Comparison of ENCODE assay signal across 8 mouse cellular contexts in genomic region chr5:122731991-122732673, GRCm38 (mm10). TPM values are rescaled to one million over a fixed set of nuclear protein-coding genes. Genes with fewer than 3 reads are reported as not detected.
A peak's percentile ranks its signal among the peaks of the same experiment; 100 is the strongest.
DNase-seq lines count a peak whose midpoint lies in the region; ATAC-seq and TF ChIP-seq lines count a peak whose summit lies in the region.

No protein-coding gene starts in this region.

- H3K4me3 ChIP-seq in brown adipose tissue, adult 24 weeks (ENCODE audit: insufficient read depth, low read depth, low read length) = peak overlapping the region; percentile 19
- H3K4me3 ChIP-seq in limb, embryonic 14.5 days (replicated peaks; ENCODE audit: low read length) = no peak overlapping the region
- no peak overlapping the region for H3K4me3 ChIP-seq in midbrain, embryonic 11.5 days (ENCODE audit: low read depth, low read length)
- no peak overlapping the region for H3K4me3 ChIP-seq in forebrain, embryonic 15.5 days

- intact Hi-C loops in heart, postnatal 14 days (cut with DNase I) = no loop called here

- peaks cover 8% of the 10 kb centered on the region; the same call in 1 of the 2 replicates for H3K4me1 ChIP-seq in brown adipose tissue, adult 24 weeks (ENCODE audit: control insufficient read depth, insufficient read depth, insufficient read length, low read length)
- peaks cover 11% of the 10 kb centered on the region for H3K4me1 ChIP-seq in limb, embryonic 14.5 days (ENCODE audit: control insufficient read depth, insufficient read depth, low read length)
- H3K4me1 ChIP-seq in midbrain, embryonic 11.5 days (ENCODE audit: control insufficient read depth, insufficient read depth, low read length) = no peaks in the 10 kb centered on the region
- H3K4me1 ChIP-seq in forebrain, embryonic 15.5 days = no peaks in the 10 kb centered on the region

- DNase-seq in NIH3T3 (ENCODE audit: low read depth) = peak; percentile 65
- DNase-seq in heart, postnatal 14 days = peak; percentile 24 to 48
- DNase-seq in limb, embryonic 14.5 days (ENCODE audit: low spot score) = peak; percentile 36
- peak; percentile 76 for DNase-seq in naive thymus-derived CD4-positive, alpha-beta T cell, adult 2 months (ENCODE audit: low read depth)
- DNase-seq in cerebellum, postnatal 4 days (ENCODE audit: low spot score in 2 of 2) = no peak
- no peak for DNase-seq in midbrain, embryonic 11.5 days (ENCODE audit: low spot score, missing footprints)

- H3K27ac ChIP-seq in brown adipose tissue, adult 24 weeks (replicated peaks; ENCODE audit: low read depth, low read length) = peak overlapping the region; percentile 44
- H3K27ac ChIP-seq in limb, embryonic 14.5 days (replicated peaks; ENCODE audit: low read depth, low read length) = peak overlapping the region; percentile 40
- no peak overlapping the region for H3K27ac ChIP-seq in midbrain, embryonic 11.5 days (ENCODE audit: low read depth, low read length)
- H3K27ac ChIP-seq in forebrain, embryonic 15.5 days (replicated peaks) = no peak overlapping the region

- H3K36me3 ChIP-seq in limb, embryonic 14.5 days (ENCODE audit: control insufficient read depth, insufficient read depth, low read length) = peaks cover 4% of the 10 kb centered on the region; the same call in 1 of the 2 replicates
- no peaks in the 10 kb centered on the region for H3K36me3 ChIP-seq in midbrain, embryonic 11.5 days (ENCODE audit: control insufficient read depth, insufficient read depth, low read length)
- H3K36me3 ChIP-seq in forebrain, embryonic 15.5 days = peaks cover 8% of the 10 kb centered on the region; the same call in 1 of the 2 replicates

- no peaks in the 10 kb centered on the region for H3K9me3 ChIP-seq in limb, embryonic 14.5 days (ENCODE audit: control insufficient read depth, low read length)
- H3K9me3 ChIP-seq in midbrain, embryonic 11.5 days (ENCODE audit: control insufficient read depth, low read length) = no peaks in the 10 kb centered on the region
- no peaks in the 10 kb centered on the region for H3K9me3 ChIP-seq in forebrain, embryonic 15.5 days

- TF ChIP-seq POLR2A in limb, embryonic 14.5 days (IDR thresholded peaks at IDR 0.05; ENCODE audit: borderline replicate concordance, extremely low read depth, insufficient read depth, insufficient read length) = no peak

- 23% methylated on average over 15 of the region's 15 CpGs for WGBS in limb, embryonic 14.5 days
- 76% methylated on average over 15 of the region's 15 CpGs for WGBS in midbrain, embryonic 11.5 days
- WGBS in forebrain, embryonic 15.5 days = 68% methylated on average over 15 of the region's 15 CpGs

- peak overlapping the region; percentile 25; the same call in 1 of the 2 replicates for H3K4me2 ChIP-seq in limb, embryonic 14.5 days (replicated peaks; ENCODE audit: low read depth, low read length, severe bottlenecking)
- no peak overlapping the region for H3K4me2 ChIP-seq in midbrain, embryonic 11.5 days
- H3K4me2 ChIP-seq in forebrain, embryonic 15.5 days (replicated peaks) = no peak overlapping the region

- no peaks in the 10 kb centered on the region for H3K27me3 ChIP-seq in limb, embryonic 14.5 days (ENCODE audit: control insufficient read depth, insufficient read depth, low read length)
- H3K27me3 ChIP-seq in midbrain, embryonic 11.5 days (ENCODE audit: control insufficient read depth, insufficient read depth, low read length) = no peaks in the 10 kb centered on the region
- H3K27me3 ChIP-seq in forebrain, embryonic 15.5 days = no peaks in the 10 kb centered on the region

- H3K9ac ChIP-seq in limb, embryonic 14.5 days (ENCODE audit: low read depth, low read length, severe bottlenecking) = no peak overlapping the region
- no peak overlapping the region for H3K9ac ChIP-seq in midbrain, embryonic 11.5 days (ENCODE audit: low read length)
- no peak overlapping the region for H3K9ac ChIP-seq in forebrain, embryonic 15.5 days (replicated peaks)

- peak; percentile 60; the same call in 1 of the 2 replicates for ATAC-seq in limb, embryonic 14.5 days (ENCODE audit: low FRiP score, low read depth)
- no peak for ATAC-seq in midbrain, embryonic 11.5 days (ENCODE audit: low FRiP score)
- ATAC-seq in forebrain, embryonic 15.5 days (replicated peaks) = no peak

RNA-seq across cellular contexts. Expression of gene P2rx4, which starts 24.8 kb away (rescaled TPM):
- 23.7 and 29.2 TPM in 2 replicates for polyA plus RNA-seq in brown adipose tissue, adult 24 weeks (2012; ENCODE audit: insufficient read depth, insufficient read length, missing spikeins)
- total RNA-seq in heart, postnatal 14 days (2021) = 10 to 100 TPM; 13.5 to 14.1 TPM
- polyA plus RNA-seq in limb, embryonic 14.5 days (2012; rRNA removed) = 18.2 and 19.9 TPM in 2 replicates
- 21.0 and 22.4 TPM in 2 replicates for polyA plus RNA-seq in limb, embryonic 14.5 days (2014; fragmentation: Nextera tagmentation; extraction: Ambion mirVana)
- polyA plus RNA-seq in midbrain, embryonic 11.5 days (2014; fragmentation: Nextera tagmentation; extraction: Ambion mirVana) = 6.8 and 7.7 TPM in 2 replicates
- 8.8 and 9.4 TPM in 2 replicates for polyA plus RNA-seq in forebrain, embryonic 15.5 days (2015; fragmentation: Nextera tagmentation; extraction: Ambion mirVana)

RNA-seq across cellular contexts. Expression of gene Camkk2, which starts 47.1 kb away (rescaled TPM):
- polyA plus RNA-seq in brown adipose tissue, adult 24 weeks (2012; ENCODE audit: insufficient read depth, insufficient read length, missing spikeins) = 9.4 and 10.4 TPM in 2 replicates
- 10 to 100 TPM; 11.4 to 11.7 TPM for total RNA-seq in heart, postnatal 14 days (2021)
- 34.7 and 35.0 TPM in 2 replicates for polyA plus RNA-seq in limb, embryonic 14.5 days (2012; rRNA removed)
- polyA plus RNA-seq in limb, embryonic 14.5 days (2014; fragmentation: Nextera tagmentation; extraction: Ambion mirVana) = 39.1 and 39.3 TPM in 2 replicates
- polyA plus RNA-seq in midbrain, embryonic 11.5 days (2014; fragmentation: Nextera tagmentation; extraction: Ambion mirVana) = 18.5 and 18.6 TPM in 2 replicates
- polyA plus RNA-seq in forebrain, embryonic 15.5 days (2015; fragmentation: Nextera tagmentation; extraction: Ambion mirVana) = 62.1 and 62.9 TPM in 2 replicates

Comparison
In these comparisons a context has a peak if more than half of its experiments do, and no peak if none do; other contexts are left out.
1. DNase-seq: peak in NIH3T3 (single experiment), heart, postnatal 14 days (2 of 2), limb, embryonic 14.5 days (single experiment) and naive thymus-derived CD4-positive, alpha-beta T cell, adult 2 months (single experiment); none in cerebellum, postnatal 4 days (0 of 2) and midbrain, embryonic 11.5 days (single experiment).
2. H3K27ac ChIP-seq: peak in brown adipose tissue, adult 24 weeks (single experiment) and limb, embryonic 14.5 days (single experiment); none in midbrain, embryonic 11.5 days (single experiment) and forebrain, embryonic 15.5 days (single experiment).